Mouse (Mus musculus) embryonic facial prominence, embryonic 12.5 days (tissue): Measurements from ENCODE around the gene Inpp5f. TPM values are rescaled to one million over a fixed set of nuclear protein-coding genes. Genes with fewer than 3 reads are reported as not detected.
"Not testable (repeated sequence)": the region's sequence is repeated elsewhere in the genome, so short reads cannot be mapped to it uniquely, and the experiment has no call there.

Source experiments
- ATAC-seq: fragments of 200-750 bp; cut with Nextera tagmentation; 2 replicates; pipeline ENCODE4 v1.8.0; 2017; ENCODE audit not compliant: insufficient number of reproducible peaks, insufficient read depth, low FRiP score, low TSS enrichment
- H3K27ac ChIP-seq: fragments of 300-500 bp; sonication (generic); 2 replicates; pipeline ENCODE4 v1.5.1; 2016; ENCODE audit warnings: mild to moderate bottlenecking
- H3K27me3 ChIP-seq: fragments of 300-500 bp; sonication (generic); 2 replicates; pipeline ENCODE4 v1.6.1; 2016; ENCODE audit warnings: mild to moderate bottlenecking, moderate library complexity
- H3K36me3 ChIP-seq: fragments of 300-500 bp; sonication (generic); 2 replicates; pipeline ENCODE4 v1.6.1; 2016; ENCODE audit warnings: mild to moderate bottlenecking
- H3K4me1 ChIP-seq: fragments of 300-500 bp; sonication (generic); 2 replicates; pipeline ENCODE4 v1.6.1; 2016
- H3K4me2 ChIP-seq: fragments of 300-500 bp; sonication (generic); replicated peaks from 2 replicates; pipeline ENCODE4 v1.6.1; 2016; ENCODE audit warnings: mild to moderate bottlenecking, moderate library complexity
- H3K4me3 ChIP-seq: fragments of 300-500 bp; sonication (generic); 2 replicates; pipeline ENCODE4 v1.5.1; 2016; ENCODE audit warnings: mild to moderate bottlenecking
- H3K9ac ChIP-seq: fragments of 300-500 bp; sonication (generic); 2 replicates; pipeline ENCODE4 v1.6.1; 2016; ENCODE audit warnings: mild to moderate bottlenecking, moderate library complexity
- H3K9me3 ChIP-seq: fragments of 300-500 bp; sonication (generic); 2 replicates; pipeline ENCODE4 v1.6.1; 2016; ENCODE audit warnings: mild to moderate bottlenecking, moderate library complexity
- WGBS: fragments of 180-500 bp; shearing (Covaris S2); methylation state at CpG from one replicate; pipeline ENCODE4 v1.1.7; 2016; 5-methylcytosine and 5-hydroxymethylcytosine counted together
- polyA plus RNA-seq: library from polyadenylated mRNA; unstranded; fragments of >200 nt; fragmentation: Nextera tagmentation; extraction: Ambion mirVana; gene quantifications from 2 replicates; pipeline ENCODE4 v1.2.1, GENCODE M21; 2016

Gene Inpp5f
- polyA plus RNA-seq, 1 experiment from 2014 or later = 29.9 TPM

DNA sequence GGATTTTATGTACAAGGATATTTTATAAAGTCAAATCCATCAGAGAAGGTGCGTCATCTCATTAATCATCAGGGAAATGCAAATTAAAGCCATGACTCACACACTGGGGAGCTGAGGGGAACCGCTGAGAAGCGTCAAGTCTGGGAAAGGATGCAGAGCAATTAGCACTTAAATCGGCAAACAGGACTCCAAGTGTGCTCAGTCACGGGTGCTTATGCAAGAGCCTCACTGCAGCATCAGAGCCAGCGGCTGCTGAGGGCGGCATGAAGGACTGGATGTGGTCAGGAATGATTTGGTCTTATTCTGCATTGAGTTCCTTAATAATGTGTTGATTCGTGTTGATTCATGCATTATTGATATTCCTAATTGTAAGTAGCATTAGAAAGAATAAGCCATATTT lies 60.8 kb downstream of the Inpp5f start:
- Histone ChIP-seq H3K27ac (no peak overlapping the region), H3K4me3 (no peak overlapping the region), H3K27me3 (no peaks in the 10 kb centered on the region), H3K4me2 (peak overlapping the region; percentile 26; the same call in 1 of the 2 replicates), H3K9ac (no peak overlapping the region), H3K4me1 (peaks cover 9% of the 10 kb centered on the region), H3K9me3 (no peaks in the 10 kb centered on the region), H3K36me3 (no peaks in the 10 kb centered on the region)
- 20% methylated on average over 8 of the region's 8 CpGs for WGBS
- no peak for ATAC-seq

GRCm38 (mm10) chr7:128672408-128673010 lies 61.4 kb downstream of the Inpp5f start:
- Histone ChIP-seq H3K4me1 (peaks cover 9% of the 10 kb centered on the region), H3K27ac (no peak overlapping the region), H3K36me3 (no peaks in the 10 kb centered on the region), H3K27me3 (no peaks in the 10 kb centered on the region), H3K9ac (no peak overlapping the region), H3K9me3 (no peaks in the 10 kb centered on the region), H3K4me3 (no peak overlapping the region), H3K4me2 (peak overlapping the region; percentile 26; the same call in 1 of the 2 replicates)
- ATAC-seq = peak; percentile 67; the same call in 1 of the 2 replicates
- WGBS = 7% methylated on average over 15 of the region's 15 CpGs

DNA sequence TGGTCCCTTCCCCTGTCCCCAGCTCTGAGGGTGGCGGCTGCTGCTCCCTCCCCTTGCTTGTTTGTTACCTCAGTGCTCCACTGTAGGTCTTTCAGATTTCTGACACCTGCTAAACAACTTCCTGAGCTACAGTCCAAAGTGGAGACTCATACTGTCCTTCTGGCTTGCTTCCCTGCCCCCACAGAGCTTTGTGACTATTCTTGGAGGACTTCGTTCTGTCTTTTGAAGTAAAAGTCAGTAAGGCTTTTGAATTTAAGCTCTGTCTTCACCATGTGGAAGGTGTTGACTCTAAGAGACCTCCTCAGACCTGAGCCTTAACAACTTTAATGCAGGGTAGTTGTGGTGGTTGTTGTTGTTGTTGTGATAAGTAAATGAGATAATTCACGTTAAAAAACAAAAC lies 67.4 kb downstream of the Inpp5f start:
- Histone ChIP-seq H3K9me3 (no peaks in the 10 kb centered on the region), H3K4me1 (no peaks in the 10 kb centered on the region), H3K27me3 (no peaks in the 10 kb centered on the region), H3K9ac (no peak overlapping the region), H3K4me3 (no peak overlapping the region), H3K36me3 (peaks cover 7% of the 10 kb centered on the region; the same call in 1 of the 2 replicates), H3K27ac (no peak overlapping the region), H3K4me2 (no peak overlapping the region)
- ATAC-seq = no peak
- WGBS = 67% methylated on average over 3 of the region's 3 CpGs

DNA sequence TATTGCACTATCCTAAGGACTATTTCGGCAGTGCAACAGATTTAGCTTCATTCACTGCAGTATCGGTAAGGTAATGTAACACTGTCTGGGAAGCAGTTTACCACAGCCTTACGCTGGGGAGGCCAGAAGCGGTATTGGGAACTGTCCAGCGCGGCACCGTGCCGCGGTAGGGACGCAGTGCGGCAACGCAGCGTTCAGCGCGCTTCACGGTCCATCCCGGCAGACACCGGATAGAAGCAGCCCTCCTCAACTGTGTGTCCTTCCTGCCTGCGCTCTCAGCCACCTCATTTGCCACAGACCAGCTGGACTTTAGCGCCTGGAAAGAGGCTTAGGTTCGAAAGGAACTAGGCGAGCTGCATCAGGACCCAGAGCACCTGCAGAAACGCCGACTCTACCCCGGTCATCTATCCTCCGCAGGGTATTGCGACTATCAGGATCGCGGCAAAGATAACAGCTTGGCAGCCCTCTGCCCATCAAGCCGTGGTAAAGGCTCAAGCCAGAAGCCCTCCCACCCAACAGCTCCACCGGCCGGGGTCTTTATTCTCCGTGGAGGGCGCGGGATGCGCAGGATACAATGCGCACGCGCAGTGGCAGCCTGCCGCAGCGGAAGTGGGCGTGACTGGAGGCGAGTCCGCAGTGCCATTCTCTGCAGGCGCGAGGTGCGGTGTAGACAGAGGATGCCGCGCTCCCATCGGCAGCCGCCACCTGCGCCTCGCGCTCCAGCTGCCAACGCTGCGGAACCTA lies 76.9 kb downstream of the Inpp5f start:
- H3K9ac ChIP-seq = no peak overlapping the region
- H3K36me3 ChIP-seq = peaks cover 49% of the 10 kb centered on the region
- H3K4me1 ChIP-seq = no peaks in the 10 kb centered on the region
- H3K4me2 ChIP-seq = peak overlapping the region; percentile 59
- 56% methylated on average over 56 of the region's 56 CpGs for WGBS
- H3K27me3 ChIP-seq = no peaks in the 10 kb centered on the region
- H3K27ac ChIP-seq = no peak overlapping the region
- ATAC-seq = peak; percentile 60
- peaks cover 20% of the 10 kb centered on the region for H3K9me3 ChIP-seq
- H3K4me3 ChIP-seq = peak overlapping the region; percentile 44

DNA sequence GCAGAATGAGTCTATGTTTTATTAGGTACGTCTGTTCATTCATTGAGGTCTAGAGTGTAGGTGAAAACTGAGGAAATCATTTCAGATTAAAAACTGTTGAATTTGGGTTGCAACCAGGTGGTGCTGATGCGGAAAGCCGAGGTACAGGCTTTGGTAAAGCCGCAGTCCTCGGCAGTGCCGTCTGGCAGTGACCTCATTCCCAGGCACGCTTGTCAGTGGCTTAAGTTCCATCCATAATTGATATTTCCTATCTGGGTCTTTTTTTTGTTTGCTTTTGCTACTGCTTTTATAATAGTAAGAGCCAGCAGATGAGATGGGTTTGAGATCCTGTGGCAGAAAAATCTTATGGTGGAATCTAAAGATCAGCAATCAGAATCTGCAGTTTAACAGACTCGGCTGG lies 78.2 kb downstream of the Inpp5f start:
- no peaks in the 10 kb centered on the region for H3K4me1 ChIP-seq

GRCm38 (mm10) chr7:128690070-128690469 lies 78.9 kb downstream of the Inpp5f start:
- Histone ChIP-seq H3K9me3 (peaks cover 20% of the 10 kb centered on the region), H3K4me3 (no peak overlapping the region), H3K4me2 (no peak overlapping the region), H3K9ac (no peak overlapping the region), H3K4me1 (no peaks in the 10 kb centered on the region), H3K27me3 (no peaks in the 10 kb centered on the region), H3K36me3 (peaks cover 50% of the 10 kb centered on the region), H3K27ac (no peak overlapping the region)
- no peak for ATAC-seq
- 15% methylated on average over 7 of the region's 7 CpGs for WGBS

More for the DNA sequence above, 78.2 kb downstream of the Inpp5f start:
- no peak overlapping the region for H3K9ac ChIP-seq
- H3K4me2 ChIP-seq = no peak overlapping the region
- 75% methylated on average over 8 of the region's 8 CpGs for WGBS
- H3K4me3 ChIP-seq = no peak overlapping the region
- no peaks in the 10 kb centered on the region for H3K27me3 ChIP-seq
- no peak overlapping the region for H3K27ac ChIP-seq
- peaks cover 20% of the 10 kb centered on the region for H3K9me3 ChIP-seq
- H3K36me3 ChIP-seq = peaks cover 49% of the 10 kb centered on the region
- ATAC-seq = no peak

GRCm38 (mm10) chr7:128690796-128691195 lies 79.7 kb downstream of the Inpp5f start:
- H3K27ac ChIP-seq = no peak overlapping the region
- H3K4me3 ChIP-seq = no peak overlapping the region
- H3K4me1 ChIP-seq = no peaks in the 10 kb centered on the region
- H3K4me2 ChIP-seq = no peak overlapping the region
- 76% methylated on average over 7 of the region's 7 CpGs for WGBS
- no peaks in the 10 kb centered on the region for H3K27me3 ChIP-seq
- no peak for ATAC-seq
- peaks cover 46% of the 10 kb centered on the region for H3K36me3 ChIP-seq
- H3K9ac ChIP-seq = no peak overlapping the region
- peaks cover 20% of the 10 kb centered on the region for H3K9me3 ChIP-seq

- Histone ChIP-seq H3K9me3 (peaks cover 16% of the 10 kb centered on the region), H3K36me3 (peaks cover 36% of the 10 kb centered on the region), H3K9ac (no peak overlapping the region), H3K4me3 (no peak overlapping the region), H3K27me3 (no peaks in the 10 kb centered on the region), H3K27ac (no peak overlapping the region), H3K4me2 (no peak overlapping the region), H3K4me1 (no peaks in the 10 kb centered on the region)
- no peak for ATAC-seq
- WGBS = 91% methylated on average over 7 of the region's 7 CpGs
These were observed 81.0 kb downstream of the Inpp5f start for GRCm38 (mm10) chr7:128692163-128692562.

DNA sequence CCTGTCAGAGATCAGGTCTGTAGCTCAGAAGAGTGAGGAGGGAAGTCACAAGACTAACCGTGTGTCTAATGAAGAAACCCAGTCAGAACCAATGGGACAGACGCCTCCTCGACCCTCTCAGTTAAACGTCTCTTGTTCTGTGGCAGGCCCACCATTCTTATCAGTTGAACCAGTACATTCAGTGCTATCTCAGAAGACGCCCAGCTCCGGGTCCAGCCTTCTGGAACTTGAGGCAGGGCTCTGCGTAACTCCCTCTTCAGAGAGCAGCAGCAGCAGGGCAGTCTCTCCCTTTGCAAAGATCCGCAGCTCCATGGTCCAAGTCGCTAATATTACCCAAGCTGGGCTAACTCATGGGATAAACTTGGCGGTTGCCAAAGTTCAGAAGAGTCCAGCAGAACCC lies 83.7 kb downstream of the Inpp5f start:
- peaks cover 45% of the 10 kb centered on the region for H3K36me3 ChIP-seq
- ATAC-seq = no peak

DNA sequence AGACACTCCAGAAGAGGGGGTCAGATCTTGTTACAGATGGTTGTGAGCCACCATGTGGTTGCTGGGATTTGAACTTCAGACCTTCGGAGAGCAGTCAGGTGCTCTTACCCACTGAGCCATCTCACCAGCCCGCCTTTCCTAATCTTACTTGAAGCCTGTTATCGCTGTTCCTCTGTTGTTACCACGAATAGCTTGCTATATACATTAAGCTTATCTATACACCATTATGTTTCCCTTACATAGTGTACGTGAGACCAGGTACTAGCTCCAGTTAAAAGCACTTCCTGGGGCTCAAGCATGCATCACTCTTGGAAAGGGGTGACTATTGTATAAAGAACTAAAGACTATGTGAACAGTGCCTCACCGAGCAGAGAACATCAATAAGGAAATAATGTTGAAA lies 88.8 kb downstream of the Inpp5f start:
- ATAC-seq, H3K27me3 ChIP-seq, H3K4me1 ChIP-seq, H3K4me2 ChIP-seq, H3K9me3 ChIP-seq, H3K9ac ChIP-seq, H3K27ac ChIP-seq, H3K4me3 ChIP-seq: not testable (repeated sequence)
- WGBS = 89% methylated on average over 6 of the region's 6 CpGs
- H3K36me3 ChIP-seq = peaks cover 74% of the 10 kb centered on the region

More for the DNA sequence above, 83.7 kb downstream of the Inpp5f start:
- Histone ChIP-seq H3K27me3 (no peaks in the 10 kb centered on the region), H3K9ac (no peak overlapping the region), H3K4me3 (no peak overlapping the region), H3K4me2 (no peak overlapping the region), H3K4me1 (no peaks in the 10 kb centered on the region), H3K9me3 (no peaks in the 10 kb centered on the region), H3K27ac (no peak overlapping the region)
- WGBS = 85% methylated on average over 10 of the region's 10 CpGs

- Histone ChIP-seq H3K4me1 (no peaks in the 10 kb centered on the region), H3K9ac (no peak overlapping the region), H3K36me3 (peaks cover 97% of the 10 kb centered on the region), H3K27ac (no peak overlapping the region), H3K9me3 (no peaks in the 10 kb centered on the region), H3K4me3 (no peak overlapping the region), H3K4me2 (no peak overlapping the region), H3K27me3 (no peaks in the 10 kb centered on the region)
- WGBS = 26% methylated on average over 4 of the region's 4 CpGs
- ATAC-seq = 0 out of 2 replicates have a peak, but pooled peaks have one; percentile 41
These were observed 94.6 kb downstream of the Inpp5f start for GRCm38 (mm10) chr7:128705735-128706134.

DNA sequence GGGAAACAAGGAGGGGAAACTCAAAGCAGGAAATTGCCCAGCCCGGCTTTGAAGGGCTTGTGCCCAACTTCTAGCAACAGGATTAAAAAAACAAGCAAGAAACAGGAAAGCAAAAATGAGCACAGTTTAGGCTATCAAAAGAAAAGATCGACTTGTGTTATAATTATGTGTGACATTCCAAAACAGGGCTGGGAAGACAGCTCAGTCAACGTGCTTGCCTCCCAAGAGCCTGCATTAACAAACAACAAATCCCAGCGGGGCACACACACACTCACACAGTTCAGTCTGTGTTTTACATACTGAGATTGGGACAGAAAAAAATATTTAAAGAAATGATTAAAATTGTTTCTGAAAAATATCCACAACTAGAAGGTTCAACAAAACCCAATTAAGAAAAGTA lies 106.9 kb downstream of the Inpp5f start:
- 68% methylated on average over 4 of the region's 4 CpGs for WGBS
- Histone ChIP-seq H3K27ac (no peak overlapping the region), H3K4me2 (no peak overlapping the region), H3K27me3 (no peaks in the 10 kb centered on the region), H3K4me1 (no peaks in the 10 kb centered on the region), H3K9me3 (no peaks in the 10 kb centered on the region), H3K9ac (no peak overlapping the region), H3K4me3 (no peak overlapping the region), H3K36me3 (peaks cover 83% of the 10 kb centered on the region)
- ATAC-seq = no peak
